Mouse (Mus musculus) heart, adult 2 months (tissue): Measurements from ENCODE around the gene Bach2. TPM values are rescaled to one million over a fixed set of nuclear protein-coding genes. Genes with fewer than 3 reads are reported as not detected.

ENCODE experiments used
- DNase-seq, 2 experiments: peaks; one replicate each; pipeline ENCODE4 v3.0.0; 2021
- H3K27ac ChIP-seq: fragments of 200-600 bp; 2 replicates; pipeline ENCODE4 v1.8.1; 2022
- H3K27me3 ChIP-seq: fragments of 200-500 bp; 2 replicates; pipeline ENCODE4 v1.6.1; 2012; ENCODE audit warnings: mild to moderate bottlenecking, low read length, inconsistent platforms, mixed read lengths; ENCODE audit not compliant: control insufficient read depth, insufficient read depth
- H3K36me3 ChIP-seq: fragments of 200-500 bp; 2 replicates; pipeline ENCODE4 v1.6.1; 2012; ENCODE audit warnings: low read length, inconsistent platforms; ENCODE audit not compliant: control insufficient read depth, insufficient read depth
- H3K4me1 ChIP-seq: fragments of 200-500 bp; 2 replicates; pipeline ENCODE4 v1.6.1; 2011; ENCODE audit warnings: low read length; ENCODE audit not compliant: control insufficient read depth, insufficient read depth
- H3K4me3 ChIP-seq: fragments of 200-600 bp; 2 replicates; pipeline ENCODE4 v1.8.1; 2022
- H3K79me2 ChIP-seq: fragments of 200-500 bp; replicated peaks from 2 replicates; pipeline ENCODE4 v1.6.1; 2012; ENCODE audit warnings: mild to moderate bottlenecking, inconsistent platforms, low read length, moderate library complexity, mixed read lengths; ENCODE audit not compliant: control insufficient read depth, insufficient read depth
- H3K9ac ChIP-seq: fragments of 200-500 bp; 2 replicates; pipeline ENCODE4 v1.6.1; 2012; ENCODE audit warnings: low read depth, mild to moderate bottlenecking, control low read depth, inconsistent platforms, low read length, mixed read lengths
- CTCF ChIP-seq: fragments of 200-600 bp; IDR thresholded peaks from 2 replicates; pipeline ENCODE4 v1.8.1; 2022; ENCODE audit warnings: antibody characterized with exemption, mild to moderate bottlenecking, moderate library complexity
- EP300 ChIP-seq: fragments of 200-500 bp; IDR thresholded peaks from 2 replicates; pipeline ENCODE4 v1.6.1; 2011; ENCODE audit warnings: low read depth, low read length, control low read depth; ENCODE audit not compliant: insufficient read depth
- POLR2A ChIP-seq: fragments of 200-500 bp; IDR thresholded peaks from 2 replicates; pipeline ENCODE4 v1.6.1; 2011; ENCODE audit warnings: mild to moderate bottlenecking, low read depth, low read length, control low read depth; ENCODE audit not compliant: insufficient read depth
- WGBS: fragments of 180-500 bp; shearing (Covaris S2); methylation state at CpG from one replicate; pipeline ENCODE4 v1.1.7; 2018; 5-methylcytosine and 5-hydroxymethylcytosine counted together
- intact Hi-C: fragments of 180-260 bp; cut with DNase I; formaldehyde crosslinking; loops from one replicate; pipeline ENCODE4 v1.15.1; 2025
- polyA plus RNA-seq: library from polyadenylated mRNA; depleted of rRNA; stranded (reverse); fragments of >200 nt; gene quantifications from 2 replicates; pipeline ENCODE4 v1.2.3, GENCODE M21; 2012
- total RNA-seq, 2 experiments: library from RNA; stranded (reverse); gene quantifications; 2 replicates each; pipeline ENCODE4 v1.2.3; 2021

Bach2 gene
- total and polyA plus RNA-seq, 3 experiments = 2.4 to 4.2 (median 3.9) TPM

DNA sequence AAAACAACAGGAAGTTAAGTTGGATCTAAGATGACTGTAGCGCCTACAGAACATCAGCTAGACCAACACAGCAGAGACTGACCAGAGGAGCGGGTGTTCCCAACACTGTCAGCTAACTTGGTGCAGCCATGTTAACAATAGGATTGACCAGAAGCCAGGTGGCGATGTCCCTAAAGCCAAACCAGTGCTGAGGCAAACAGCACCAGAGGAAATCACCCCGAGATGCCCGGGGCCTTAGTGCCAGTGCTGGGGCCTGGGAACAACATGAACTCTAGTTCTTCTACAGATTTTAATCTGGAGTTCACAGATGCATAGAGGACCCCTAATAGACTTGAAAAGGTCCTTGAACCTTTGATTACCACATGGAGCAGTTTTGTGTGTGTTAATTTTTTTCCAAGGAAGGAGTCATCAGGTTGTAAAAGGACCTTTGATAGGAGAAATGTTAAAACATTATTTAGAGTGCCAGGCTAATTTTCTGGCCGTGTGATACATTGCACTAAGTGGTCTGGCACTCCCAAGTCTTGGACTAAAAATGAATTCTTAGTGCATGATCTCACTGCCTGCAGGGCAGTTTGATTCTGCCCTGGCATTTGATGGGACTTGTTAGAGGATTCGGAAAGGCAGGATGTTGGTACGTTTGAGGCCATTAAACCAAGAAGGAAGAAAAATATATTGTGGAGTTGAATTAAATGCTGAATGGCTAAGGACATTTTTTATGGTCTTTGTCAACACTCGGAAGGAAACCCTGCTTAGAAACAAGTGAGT lies 170.7 kb downstream of the Bach2 start:
- H3K36me3 ChIP-seq = no peaks in the 10 kb centered on the region
- peak in 1 of 2 experiments; percentile 28 for DNase-seq
- peak overlapping the region; percentile 15; the same call in 1 of the 2 replicates for H3K27ac ChIP-seq
- H3K4me3 ChIP-seq = no peak overlapping the region
- WGBS = 60% methylated on average over 9 of the region's 9 CpGs
- H3K27me3 ChIP-seq = no peaks in the 10 kb centered on the region
- no peaks in the 10 kb centered on the region for H3K4me1 ChIP-seq
- H3K9ac ChIP-seq = no peak overlapping the region
- no peaks in the 10 kb centered on the region for H3K79me2 ChIP-seq
- intact Hi-C loops = no loop called here
- TF ChIP-seq CTCF (peak; percentile 50), POLR2A (no peak)

DNA sequence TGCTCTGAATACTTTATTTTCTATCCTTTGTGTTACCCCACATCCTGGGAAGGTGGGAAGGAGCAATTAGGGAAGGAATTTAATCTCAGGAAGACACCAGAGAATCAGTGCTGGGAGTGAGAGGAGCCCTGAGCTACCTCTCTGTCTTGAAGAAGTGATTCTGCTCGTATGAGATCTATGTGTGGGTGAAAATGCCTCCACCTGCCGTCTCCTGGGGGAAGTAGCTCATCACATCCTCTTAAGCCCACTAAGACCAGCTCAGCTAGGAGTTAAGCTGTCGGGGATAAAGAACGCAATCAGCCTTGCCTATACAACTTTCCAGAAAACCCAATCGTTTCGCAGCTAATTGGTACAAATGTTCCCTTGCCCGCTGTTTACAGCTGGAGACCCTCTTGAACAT lies 174.5 kb downstream of the Bach2 start:
- no peak overlapping the region for H3K9ac ChIP-seq
- intact Hi-C loops = no loop called here
- WGBS = 77% methylated on average over 7 of the region's 7 CpGs
- DNase-seq = no peak
- no peaks in the 10 kb centered on the region for H3K36me3 ChIP-seq
- H3K4me3 ChIP-seq = no peak overlapping the region
- no peak overlapping the region for H3K27ac ChIP-seq
- no peaks in the 10 kb centered on the region for H3K79me2 ChIP-seq
- no peaks in the 10 kb centered on the region for H3K27me3 ChIP-seq
- TF ChIP-seq CTCF (peak; percentile 40), POLR2A (no peak), EP300 (no peak)
- no peaks in the 10 kb centered on the region for H3K4me1 ChIP-seq

DNA sequence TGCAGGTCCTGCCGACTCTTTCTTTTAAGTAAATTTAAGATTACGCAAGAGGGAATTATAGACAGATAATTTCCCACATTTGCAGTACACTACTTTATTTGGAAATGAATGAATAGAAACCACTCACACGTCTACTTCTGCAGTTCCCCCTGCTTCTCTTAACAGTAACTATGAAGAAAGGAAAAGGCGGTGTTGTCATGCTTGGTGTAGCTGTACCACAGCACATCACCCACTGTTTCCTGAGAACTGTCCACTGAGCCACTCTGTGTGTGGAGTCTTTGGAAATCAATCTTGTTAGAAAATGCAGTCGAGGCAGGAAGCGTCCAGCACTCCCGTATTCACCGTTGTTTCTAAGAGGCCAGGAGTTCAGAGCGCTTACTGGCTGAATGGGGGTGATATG lies 174.9 kb downstream of the Bach2 start:
- Histone ChIP-seq H3K27ac (no peak overlapping the region), H3K27me3 (no peaks in the 10 kb centered on the region), H3K4me1 (no peaks in the 10 kb centered on the region), H3K79me2 (no peaks in the 10 kb centered on the region), H3K9ac (no peak overlapping the region), H3K4me3 (no peak overlapping the region), H3K36me3 (no peaks in the 10 kb centered on the region)
- DNase-seq = no peak
- TF ChIP-seq POLR2A (no peak), CTCF (no peak), EP300 (no peak)
- WGBS = 83% methylated on average over 9 of the region's 9 CpGs
- intact Hi-C loops = no loop called here

DNA sequence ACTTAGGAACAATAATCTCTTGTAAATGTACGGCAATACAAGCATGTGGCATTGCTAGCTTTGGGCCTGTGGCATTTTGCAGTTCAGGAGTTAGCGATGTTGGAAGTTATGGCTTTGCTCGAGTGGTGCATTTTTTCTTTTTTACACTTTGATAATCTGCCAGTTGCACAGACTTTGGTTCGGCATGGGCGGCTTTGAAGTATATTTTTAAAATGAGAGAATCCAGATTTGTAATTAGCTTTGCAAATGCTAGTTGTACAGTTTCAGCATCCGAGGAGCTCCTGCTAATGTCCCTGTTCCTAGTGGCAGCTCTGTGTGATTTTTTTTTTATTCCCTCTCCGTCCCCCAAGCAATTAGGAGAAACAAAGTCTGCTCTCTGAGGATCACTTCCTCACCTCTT lies 176.4 kb downstream of the Bach2 start:
- H3K4me3 ChIP-seq = no peak overlapping the region
- H3K9ac ChIP-seq = no peak overlapping the region
- WGBS = 89% methylated on average over 7 of the region's 7 CpGs
- no peaks in the 10 kb centered on the region for H3K27me3 ChIP-seq
- no peaks in the 10 kb centered on the region for H3K79me2 ChIP-seq
- H3K27ac ChIP-seq = no peak overlapping the region
- no peaks in the 10 kb centered on the region for H3K36me3 ChIP-seq
- DNase-seq = no peak
- no peak for TF ChIP-seq CTCF
- TF ChIP-seq POLR2A = no peak
- no peak for TF ChIP-seq EP300
- intact Hi-C loops = no loop called here
- H3K4me1 ChIP-seq = no peaks in the 10 kb centered on the region

DNA sequence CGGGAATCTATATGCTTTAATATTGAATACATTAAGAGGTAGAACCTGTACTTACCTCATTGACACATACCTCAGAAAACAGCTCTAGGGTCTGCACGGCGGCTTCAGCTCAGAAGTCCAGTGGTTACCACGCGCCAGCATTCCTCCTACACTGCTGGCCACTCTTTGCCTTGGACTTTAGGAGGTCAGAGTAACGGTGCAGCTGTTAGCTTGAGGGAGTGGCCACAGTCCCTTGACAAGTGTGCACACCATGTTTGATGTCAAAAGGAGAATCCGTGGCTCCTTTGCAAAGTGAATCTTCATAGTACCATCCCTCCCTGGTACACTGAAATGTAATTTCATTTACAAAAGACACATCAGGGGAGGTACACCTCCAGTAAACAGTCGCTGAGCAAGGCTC lies 179.3 kb downstream of the Bach2 start:
- no peak for TF ChIP-seq POLR2A
- no peak for TF ChIP-seq CTCF
- TF ChIP-seq EP300 = no peak
- Histone ChIP-seq H3K27me3 (no peaks in the 10 kb centered on the region), H3K9ac (no peak overlapping the region), H3K36me3 (no peaks in the 10 kb centered on the region), H3K27ac (no peak overlapping the region), H3K79me2 (no peaks in the 10 kb centered on the region), H3K4me1 (no peaks in the 10 kb centered on the region), H3K4me3 (no peak overlapping the region)
- intact Hi-C loops = no loop called here
- 93% methylated on average over 8 of the region's 8 CpGs for whole genome bisulfite sequencing
- no peak for DNase-seq

DNA sequence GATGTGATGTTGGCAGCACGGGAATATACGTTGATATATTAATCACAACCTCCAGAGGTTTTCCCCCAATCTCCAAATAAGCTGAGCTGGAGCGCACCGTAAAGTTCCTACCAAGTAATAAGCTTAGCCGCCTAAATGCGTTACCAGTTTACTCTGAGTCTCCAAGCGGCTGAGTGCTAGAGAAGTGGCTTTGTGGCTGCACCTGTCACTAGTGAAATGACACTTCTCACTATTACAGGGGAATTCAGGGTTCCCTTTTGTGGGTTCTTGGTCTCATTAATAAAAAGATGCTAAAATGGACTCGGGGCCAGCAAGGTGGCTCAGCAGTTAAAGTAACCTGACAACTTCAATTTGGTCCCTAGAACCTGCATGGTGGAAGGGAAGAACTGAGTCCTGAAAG lies 183.0 kb downstream of the Bach2 start:
- Histone ChIP-seq H3K79me2 (no peaks in the 10 kb centered on the region), H3K27ac (no peak overlapping the region), H3K9ac (no peak overlapping the region), H3K4me1 (no peaks in the 10 kb centered on the region), H3K4me3 (no peak overlapping the region), H3K27me3 (no peaks in the 10 kb centered on the region), H3K36me3 (no peaks in the 10 kb centered on the region)
- 94% methylated on average over 8 of the region's 8 CpGs for WGBS
- intact Hi-C loops = no loop called here
- TF ChIP-seq EP300 = no peak
- no peak for TF ChIP-seq POLR2A
- TF ChIP-seq CTCF = no peak
- DNase-seq = no peak
